25 mouse cellular contexts compared by ENCODE assay signal in the genomic region with DNA sequence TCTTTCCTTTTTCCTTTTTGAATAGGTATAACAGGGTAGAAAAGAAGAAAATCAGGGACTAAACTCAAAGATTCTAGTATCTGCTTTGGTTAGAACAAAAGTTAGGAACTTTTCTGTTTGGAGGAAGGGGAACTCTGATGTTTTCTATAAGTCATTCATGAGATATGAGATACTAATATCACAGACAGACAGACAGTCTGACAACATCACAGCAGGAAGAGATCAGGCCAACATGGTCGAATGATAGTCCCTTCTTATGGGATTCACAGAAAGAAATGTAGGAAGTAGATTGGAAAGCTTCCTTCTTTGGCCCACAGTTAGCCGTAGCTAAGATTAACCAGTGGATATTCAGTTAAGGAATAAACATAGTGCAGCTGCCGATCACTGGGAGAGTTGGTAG.
"Had no signal": no experiment of that assay in that cellular context is flagged by ENCODE, and none has a peak within 500 bp of the region (broad histone marks: within the 10 kb centered on the region; RNA-seq: fewer than 3 reads in every experiment).

No protein-coding gene starts in this region.

- H3K27me3 ChIP-seq: embryonic facial prominence, embryonic 12.5 days; embryonic facial prominence, embryonic 13.5 days; embryonic facial prominence, embryonic 15.5 days; forebrain, embryonic 12.5 days; forebrain, embryonic 13.5 days; forebrain, embryonic 15.5 days had no signal

- H3K4me1 ChIP-seq: embryonic facial prominence, embryonic 10.5 days; embryonic facial prominence, embryonic 12.5 days; embryonic facial prominence, embryonic 13.5 days; embryonic facial prominence, embryonic 15.5 days; forebrain, embryonic 10.5 days; forebrain, embryonic 12.5 days; forebrain, embryonic 13.5 days; forebrain, embryonic 15.5 days had no signal

- H3K36me3 ChIP-seq: embryonic facial prominence, embryonic 10.5 days; embryonic facial prominence, embryonic 12.5 days; embryonic facial prominence, embryonic 13.5 days; embryonic facial prominence, embryonic 15.5 days; forebrain, embryonic 10.5 days; forebrain, embryonic 12.5 days; forebrain, embryonic 15.5 days had no signal

- H3K4me3 ChIP-seq: embryonic facial prominence, embryonic 10.5 days; embryonic facial prominence, embryonic 12.5 days; embryonic facial prominence, embryonic 13.5 days; embryonic facial prominence, embryonic 15.5 days; erythroblast, embryonic 14.5 days; forebrain, embryonic 10.5 days; forebrain, embryonic 12.5 days; forebrain, embryonic 13.5 days; forebrain, embryonic 15.5 days; gastrocnemius, adult 2 months; heart, adult 2 months had no signal

- H3K9ac ChIP-seq: embryonic facial prominence, embryonic 12.5 days; embryonic facial prominence, embryonic 13.5 days; embryonic facial prominence, embryonic 15.5 days; forebrain, embryonic 12.5 days; forebrain, embryonic 13.5 days; forebrain, embryonic 15.5 days; forebrain, postnatal 0 days had no signal

- DNase-seq: cerebellum, adult 9-10 months; cerebellum, adult 9-11 months; cerebellum, postnatal 10 days; cerebellum, postnatal 14 days; cerebellum, postnatal 25 days; cerebellum, postnatal 36 days; embryo, embryonic 11 days; forebrain, postnatal 0 days; gastrocnemius, adult 2 months; gastrocnemius, postnatal 10 days; gastrocnemius, postnatal 14 days; gastrocnemius, postnatal 25 days; gastrocnemius, postnatal 36 days; heart, adult 11 months; heart, adult 18-20 months; heart, adult 2 months had no signal

- H3K9me3 ChIP-seq: embryonic facial prominence, embryonic 10.5 days; embryonic facial prominence, embryonic 12.5 days; embryonic facial prominence, embryonic 13.5 days; embryonic facial prominence, embryonic 15.5 days; forebrain, embryonic 10.5 days; forebrain, embryonic 12.5 days; forebrain, embryonic 13.5 days; forebrain, embryonic 15.5 days had no signal

- H3K27ac ChIP-seq: embryonic facial prominence, embryonic 10.5 days; embryonic facial prominence, embryonic 12.5 days; embryonic facial prominence, embryonic 13.5 days; embryonic facial prominence, embryonic 15.5 days; forebrain, embryonic 10.5 days; forebrain, embryonic 12.5 days; forebrain, embryonic 13.5 days; forebrain, embryonic 15.5 days; gastrocnemius, adult 2 months; heart, adult 2 months had no signal
